Mouse (Mus musculus): ENCODE data around the gene Fxyd1.

Gene Fxyd1

DNA sequence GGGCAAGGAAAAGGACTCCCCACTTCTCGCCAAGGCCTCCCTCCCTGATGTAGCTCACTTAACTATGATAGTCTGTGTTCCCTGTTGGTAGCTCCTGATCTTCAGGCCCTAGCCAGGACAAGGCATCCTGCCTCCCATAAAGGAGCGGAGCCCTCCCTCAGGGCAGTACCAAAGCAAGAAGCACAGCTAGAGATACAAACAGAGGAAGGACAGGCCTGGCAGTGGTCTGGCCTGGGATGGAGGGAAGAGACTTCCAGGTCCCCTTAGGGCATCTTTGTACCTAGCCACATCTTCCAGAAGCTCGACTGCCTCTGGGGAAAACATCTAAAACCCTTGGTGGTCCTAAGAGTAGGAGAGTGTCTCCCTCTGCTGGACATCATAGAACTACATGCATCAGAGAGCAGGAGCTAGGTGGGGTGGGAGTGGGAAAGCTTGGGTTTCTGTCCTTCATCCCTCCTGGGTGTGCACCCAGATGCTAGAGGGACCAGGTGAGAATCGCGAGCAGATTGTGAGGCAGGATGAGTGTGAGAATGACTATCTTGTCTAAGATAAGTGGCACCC lies 21.0 kb upstream of the Fxyd1 start:
- peak; percentile 73 to 76 for DNase-seq (ENCODE audit: low spot score in 2 of 2)

DNA sequence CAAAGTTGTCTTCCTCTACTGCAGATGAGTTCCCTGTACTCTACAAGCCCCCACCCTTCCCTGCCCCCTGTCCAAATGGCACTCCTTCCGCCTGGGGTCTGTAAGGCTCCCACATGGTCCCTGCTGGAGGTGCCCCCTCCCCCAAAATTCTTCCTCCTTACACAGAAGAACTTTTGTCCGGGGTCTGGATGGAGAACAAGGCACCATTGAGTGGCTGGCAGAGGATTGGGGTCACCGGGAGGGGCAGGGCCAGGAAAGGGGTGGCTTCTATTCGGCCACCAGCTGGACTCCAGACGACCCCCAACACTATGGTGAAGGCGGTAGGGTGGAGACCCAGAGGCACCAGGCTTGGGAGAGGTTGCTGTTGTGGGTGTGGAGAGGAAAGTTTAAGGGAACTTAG lies 20.5 kb upstream of the Fxyd1 start:
- DNase-seq (ENCODE audit: low spot score in 2 of 2) = peak; percentile 80 to 81

DNA sequence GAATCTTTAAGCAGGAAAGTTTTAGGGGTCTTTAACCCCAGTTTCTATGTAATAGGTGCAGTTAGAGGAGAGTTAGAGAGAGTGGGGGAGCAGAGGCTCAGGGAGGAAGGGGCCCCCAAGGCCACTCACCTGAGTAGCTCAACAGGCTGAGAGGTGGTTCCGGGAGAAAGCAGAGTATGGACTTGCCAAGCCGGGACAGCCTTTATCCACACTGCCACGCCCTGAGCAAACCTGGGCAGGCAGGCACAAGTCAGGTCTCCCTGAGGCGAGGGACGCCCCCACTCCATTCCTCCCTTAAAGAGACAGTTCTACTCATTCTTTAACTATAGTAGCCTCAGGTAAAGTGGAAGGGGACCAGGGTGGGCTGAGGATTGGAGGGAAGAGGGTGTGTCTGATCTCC lies 19.5 kb upstream of the Fxyd1 start, which contains the start of gene Fxyd3:
TSS of gene Fxyd3 (minus strand) at position 213 of the 400 bp plus-strand sequence.
- no peak for DNase-seq (ENCODE audit: low spot score in 2 of 2)

DNA sequence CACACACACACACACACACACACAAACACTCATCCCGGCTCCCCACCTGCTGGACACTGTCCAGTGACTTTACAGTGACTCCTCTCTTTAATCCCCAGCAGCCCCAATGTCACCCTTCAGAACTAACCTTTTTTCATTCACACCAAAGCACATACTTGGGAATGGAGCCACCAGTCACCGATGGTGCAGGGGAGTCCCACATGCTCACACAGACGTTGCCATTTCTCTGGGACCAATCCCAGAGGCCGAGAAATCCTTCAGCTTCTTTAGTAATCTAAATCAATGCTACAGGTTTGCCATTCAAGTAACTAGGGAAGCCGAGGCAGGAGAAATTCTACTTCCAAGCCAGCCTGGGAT lies 17.7 kb upstream of the Fxyd1 start:
- DNase-seq (ENCODE audit: low spot score in 2 of 2) = peak in 1 of 2 experiments; percentile 47

DNA sequence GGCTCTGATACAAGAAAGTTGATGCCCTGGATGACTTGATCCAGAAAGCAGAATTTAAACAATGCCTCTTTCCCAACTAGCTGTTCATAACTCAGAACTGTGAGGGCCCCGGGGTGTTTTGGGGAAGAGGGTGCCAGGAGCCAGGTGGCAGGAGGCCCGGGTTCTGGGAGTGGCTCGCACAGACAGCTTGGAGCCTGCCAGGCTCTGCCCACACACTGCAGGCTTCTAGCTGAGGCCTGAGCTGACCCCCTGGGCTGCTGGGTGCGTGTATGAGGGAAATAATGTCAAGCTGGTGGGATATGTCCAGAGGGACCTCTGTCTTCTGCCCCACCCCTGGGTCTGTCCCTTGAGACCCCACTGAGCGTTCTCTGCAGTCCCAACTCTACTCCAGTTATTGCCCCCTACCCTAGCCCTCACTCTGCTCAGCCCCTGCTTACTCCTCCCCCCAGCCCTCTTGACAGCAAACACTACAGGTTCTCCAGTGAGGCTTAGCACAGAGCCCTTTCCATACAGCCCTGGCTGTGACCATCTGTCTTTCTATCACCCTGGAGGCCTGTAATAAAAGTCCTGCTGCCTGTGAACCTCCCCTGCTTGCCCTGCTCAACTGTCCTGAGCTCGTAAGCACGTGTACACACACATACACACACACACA lies 17.2 kb upstream of the Fxyd1 start:
- peak in 1 of 2 experiments; percentile 37 for DNase-seq (ENCODE audit: low spot score in 2 of 2)

DNA sequence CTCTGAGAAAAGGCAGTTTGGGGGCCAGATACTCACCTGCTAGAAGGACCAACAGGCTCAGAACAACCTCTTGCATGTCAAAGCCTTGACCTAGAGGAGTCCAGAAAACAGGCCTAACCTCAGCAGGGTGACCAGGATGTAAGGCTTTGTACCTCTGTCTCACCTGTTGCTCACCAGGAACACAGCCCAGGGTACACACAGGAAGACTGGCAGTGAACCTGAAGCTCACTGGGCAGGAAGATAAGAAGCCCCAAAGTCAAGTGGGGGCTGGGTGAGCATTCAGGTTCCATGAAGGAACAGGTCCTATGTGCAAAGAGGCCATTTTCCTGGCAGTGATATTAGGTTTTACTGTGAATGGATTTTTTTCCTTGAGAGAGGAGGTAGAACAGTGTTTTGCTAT lies 16.5 kb upstream of the Fxyd1 start:
- DNase-seq (ENCODE audit: low spot score in 2 of 2) = no peak

DNA sequence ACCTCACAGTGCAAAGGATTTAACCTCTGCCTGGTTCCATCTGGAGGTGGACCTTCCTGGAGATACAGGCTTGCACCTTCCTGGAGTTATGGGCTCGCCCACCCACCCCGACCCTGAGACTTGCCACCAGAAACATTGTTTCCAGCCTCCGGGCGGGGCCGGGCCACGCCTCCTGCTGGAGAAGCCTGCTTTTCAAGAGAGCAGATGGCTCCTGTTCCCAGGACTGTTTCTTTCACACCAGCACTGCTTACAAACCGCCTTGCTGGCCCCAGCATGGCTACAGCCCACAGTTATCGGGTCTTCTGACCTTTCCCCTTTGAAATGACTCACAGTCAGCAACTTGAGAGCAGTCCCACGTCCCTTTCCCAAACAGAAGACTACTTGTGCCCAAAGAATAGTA lies 15.3 kb upstream of the Fxyd1 start:
- no peak for DNase-seq (ENCODE audit: low spot score in 2 of 2)

DNA sequence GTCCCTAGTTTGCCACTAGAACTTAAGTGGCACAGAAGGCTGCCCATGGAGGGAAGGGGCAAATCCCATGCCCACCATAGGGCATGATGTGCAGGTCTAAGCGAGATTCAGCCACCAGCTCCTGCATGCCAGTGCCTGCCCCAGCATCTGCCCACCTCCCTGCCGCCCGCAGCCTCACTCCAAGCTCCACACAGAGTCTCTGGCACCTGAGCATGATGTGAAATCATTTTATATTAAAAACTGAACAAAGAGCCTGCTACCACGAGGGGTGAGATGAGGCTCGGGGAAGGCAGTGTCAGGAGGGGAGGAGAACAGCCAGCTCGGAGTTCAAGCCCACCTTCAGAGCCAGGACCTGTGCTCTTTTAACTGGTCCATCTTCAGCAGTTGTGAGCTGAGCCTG lies 13.3 kb upstream of the Fxyd1 start:
- no peak for DNase-seq (ENCODE audit: low spot score in 2 of 2)

DNA sequence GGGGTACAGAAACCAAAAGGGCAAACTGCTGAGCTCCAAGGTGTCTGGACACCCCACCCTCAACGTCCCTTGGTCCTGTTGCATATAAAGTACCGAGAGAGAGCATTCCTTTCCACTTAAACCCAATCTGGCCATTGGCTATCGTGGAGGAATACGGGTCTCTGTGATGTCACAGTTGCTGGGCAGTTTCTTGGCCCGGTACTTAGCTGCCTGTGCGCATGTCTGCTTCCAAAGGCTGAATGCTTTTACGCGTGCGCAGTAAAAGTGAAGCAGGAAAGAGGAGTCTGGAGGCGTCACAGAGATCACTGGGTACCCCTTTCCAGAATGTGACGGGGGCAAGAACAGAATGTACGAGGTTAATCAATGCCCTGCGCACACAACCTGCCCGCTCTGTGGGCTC lies 12.5 kb upstream of the Fxyd1 start:
- no peak for DNase-seq (ENCODE audit: low spot score in 2 of 2)

DNA sequence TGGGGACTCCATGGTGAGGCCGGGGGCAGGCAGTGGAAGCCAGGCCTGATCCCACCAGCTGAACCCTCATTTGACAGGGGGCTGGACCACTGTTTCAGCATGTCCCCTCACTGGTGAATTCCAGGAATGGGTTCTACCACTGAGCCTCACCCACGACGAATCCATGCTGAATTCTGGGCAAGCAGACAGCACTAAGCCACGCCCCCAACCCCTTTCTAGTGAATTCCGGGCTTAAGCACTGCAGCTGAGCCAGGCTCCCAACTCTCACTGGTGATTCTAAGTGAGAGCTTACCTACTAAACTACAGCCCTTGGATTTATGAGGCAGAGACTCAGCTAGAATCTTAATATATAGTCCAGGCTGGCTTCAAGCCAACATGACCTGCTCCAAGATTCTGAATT lies 10.8 kb upstream of the Fxyd1 start:
- peak; percentile 56 to 63 for DNase-seq (ENCODE audit: low spot score in 2 of 2)

DNA sequence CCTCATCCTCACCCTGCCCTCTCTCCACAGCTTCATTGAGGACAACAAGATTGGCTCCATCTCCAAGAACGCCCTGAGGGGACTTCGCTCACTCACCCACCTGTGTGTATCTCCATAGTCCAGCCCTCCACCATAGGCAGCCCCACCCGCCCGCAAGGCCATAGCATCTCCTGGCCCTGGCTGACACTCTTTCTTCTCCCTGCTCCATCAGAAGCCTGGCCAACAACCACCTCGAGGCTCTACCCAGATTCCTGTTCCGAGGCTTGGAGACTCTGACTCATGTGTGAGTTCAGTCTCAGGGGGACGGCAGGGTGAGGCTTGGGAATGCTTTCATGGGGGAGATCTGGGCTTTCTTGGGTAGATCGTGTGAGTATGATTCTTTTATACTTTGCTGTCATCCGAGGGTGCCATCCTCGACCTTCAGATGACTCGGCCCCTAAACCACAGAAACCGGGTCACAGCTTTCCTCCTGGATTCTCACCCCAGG lies 6.1 kb upstream of the Fxyd1 start:
- DNase-seq (ENCODE audit: low spot score in 2 of 2) = no peak

DNA sequence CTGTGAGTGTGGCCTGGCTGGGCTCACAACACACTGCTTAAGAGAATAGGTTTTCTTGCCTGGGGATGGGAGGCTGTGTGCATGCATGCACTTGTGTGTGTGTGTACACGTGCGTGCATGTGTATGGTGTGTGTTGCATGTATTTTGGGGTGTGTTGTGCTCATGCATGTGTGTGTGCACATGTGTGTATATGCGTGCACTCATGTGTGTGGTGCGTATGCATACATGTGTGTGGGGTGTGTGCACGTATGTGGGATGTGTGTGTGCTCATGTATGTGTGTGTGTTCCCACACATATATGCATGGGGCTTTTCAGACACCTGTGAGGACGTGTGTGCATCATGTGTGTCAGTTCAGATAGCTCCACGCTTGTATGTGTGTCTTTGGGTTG lies 3.6 kb upstream of the Fxyd1 start:
- no peak for DNase-seq (ENCODE audit: low spot score in 2 of 2)

DNA sequence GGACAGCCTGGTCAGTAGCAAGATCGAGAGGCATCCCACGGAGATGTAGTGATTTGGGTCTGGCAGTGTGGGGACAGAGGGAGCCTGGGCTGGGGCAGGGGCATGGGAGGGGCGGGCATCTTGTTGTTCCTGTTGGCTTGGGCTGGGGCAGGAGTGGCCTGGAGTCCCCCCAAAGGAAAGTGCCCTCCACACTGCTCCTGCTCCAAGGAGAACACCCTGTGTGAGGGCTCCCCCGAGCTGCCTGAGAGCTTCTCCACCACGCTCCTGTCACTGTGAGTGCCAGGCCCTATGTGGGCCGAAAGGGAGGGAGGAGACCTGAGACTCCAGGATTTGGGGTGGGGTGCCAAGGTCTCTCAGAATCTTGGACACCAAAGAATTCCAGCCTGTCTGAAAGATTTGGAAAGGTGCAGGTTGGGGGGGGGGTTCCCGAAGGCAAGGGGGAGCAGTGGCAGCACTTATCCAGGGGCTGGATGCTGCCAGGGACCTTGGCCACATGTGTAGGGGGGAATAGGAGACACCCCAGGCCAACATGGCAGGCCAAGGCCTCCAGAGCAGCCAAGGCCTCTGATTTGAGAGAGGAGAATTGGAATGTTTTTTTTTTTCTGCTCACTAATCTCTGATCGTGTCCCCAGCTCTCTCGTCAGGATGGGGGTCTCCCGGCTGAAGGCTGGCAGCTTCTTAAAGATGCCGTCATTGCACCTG lies 3.1 kb upstream of the Fxyd1 start:
- DNase-seq (ENCODE audit: low spot score in 2 of 2) = no peak

DNA sequence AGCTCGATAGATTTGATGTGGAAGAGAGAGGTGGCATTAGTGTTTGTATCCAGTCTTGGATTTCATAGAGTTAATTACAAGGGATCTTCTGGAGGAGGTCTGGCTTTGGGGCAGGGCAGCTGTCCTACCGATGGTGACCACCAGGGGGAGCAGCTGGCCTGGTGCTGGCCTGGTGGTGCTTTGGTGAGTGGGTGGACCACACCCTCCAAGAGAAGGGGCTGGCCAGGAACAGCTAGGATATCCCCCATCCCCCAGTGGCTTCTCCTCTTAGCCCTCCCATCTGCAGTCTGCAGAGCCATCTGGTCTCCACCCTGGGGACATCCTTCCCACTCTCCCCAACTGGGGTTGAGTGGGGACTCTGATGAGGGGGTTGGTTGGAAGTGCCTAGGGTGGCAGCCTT lies 2.1 kb upstream of the Fxyd1 start, which contains the start of gene Lgi4:
TSS of gene Lgi4 (plus strand) at position 235 of the 400 bp plus-strand sequence.
- DNase-seq (ENCODE audit: low spot score in 2 of 2) = peak; percentile 82 to 87

DNA sequence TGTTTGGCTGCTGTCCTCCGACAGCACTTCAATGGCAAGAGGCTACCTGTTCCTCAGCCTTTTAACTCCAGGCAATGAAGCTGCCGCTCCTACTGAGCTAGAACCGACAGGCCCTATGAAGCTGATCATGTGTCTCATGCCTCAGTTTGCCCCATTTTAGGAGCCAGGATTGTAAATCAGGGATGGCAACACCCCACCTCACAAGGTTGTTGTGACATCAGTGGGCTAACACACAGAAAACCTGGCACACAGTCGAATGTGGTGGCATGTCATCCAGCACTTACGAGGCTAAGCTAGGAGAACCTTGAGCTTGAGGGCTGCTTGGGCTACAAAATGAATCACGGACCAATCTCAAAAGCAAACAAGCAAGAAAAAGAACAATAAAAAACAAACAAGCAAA lies 1.2 kb upstream of the Fxyd1 start:
- no peak for DNase-seq (ENCODE audit: low spot score in 2 of 2)

DNA sequence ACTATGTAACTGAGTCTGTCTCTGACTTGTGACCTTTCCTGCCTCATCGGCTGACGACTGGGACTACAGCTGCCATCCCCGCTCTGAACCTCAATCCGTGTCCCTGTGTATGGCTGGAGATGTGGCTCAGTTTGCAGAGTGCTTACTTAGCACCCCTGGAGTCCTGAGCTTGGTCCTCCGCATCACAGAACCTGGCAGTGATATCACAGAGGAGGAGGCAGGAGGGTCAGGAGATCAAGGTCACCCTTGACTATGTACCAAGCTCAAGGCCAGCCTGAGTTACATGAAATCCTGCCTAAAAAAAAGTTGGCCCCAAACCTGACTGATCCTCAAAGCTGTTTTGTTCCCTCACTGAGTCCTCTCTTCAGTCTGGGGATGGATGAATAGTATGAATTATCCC lies 731 bp upstream of the Fxyd1 start:
- DNase-seq (ENCODE audit: low spot score in 2 of 2) = no peak

DNA sequence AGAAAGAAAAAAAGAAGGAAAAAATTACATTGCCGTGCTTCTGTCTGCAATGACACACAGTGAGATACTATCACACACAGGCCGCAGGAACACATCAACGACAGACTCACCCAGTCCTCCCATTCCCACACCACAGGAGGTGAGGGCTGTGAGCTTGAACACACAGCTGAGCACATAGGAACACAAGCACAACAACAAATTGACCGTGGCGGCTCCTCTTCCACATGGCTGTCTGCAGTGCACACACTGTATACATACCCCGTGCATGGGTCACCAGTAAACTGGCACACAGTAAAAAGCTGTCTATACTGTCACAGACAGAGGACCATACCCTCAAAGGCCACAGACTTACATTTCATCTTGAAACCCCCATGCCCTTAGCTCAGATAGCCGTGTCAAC lies 551 bp downstream of the Fxyd1 start:
- no peak for DNase-seq (ENCODE audit: low spot score in 2 of 2)

DNA sequence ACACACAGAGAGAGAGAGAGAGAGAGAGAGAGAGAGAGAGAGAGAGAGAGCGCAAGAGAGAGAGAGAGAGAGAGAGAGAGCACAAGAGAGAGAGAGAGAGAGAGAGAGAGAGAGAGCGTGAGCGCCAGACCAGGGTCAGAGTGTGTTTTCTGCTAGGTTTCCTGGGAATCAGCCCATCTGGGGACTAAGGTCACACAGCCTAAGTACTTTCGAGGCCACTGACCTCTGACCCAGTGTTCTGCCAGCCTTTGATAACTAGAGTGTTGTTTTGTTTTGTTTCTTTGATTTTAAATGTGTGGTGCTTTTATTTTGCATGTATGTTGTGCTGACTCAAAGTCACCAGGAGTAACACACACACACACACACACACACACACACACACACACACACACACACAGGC lies 1.1 kb downstream of the Fxyd1 start:
- no peak for DNase-seq (ENCODE audit: low spot score in 2 of 2)

DNA sequence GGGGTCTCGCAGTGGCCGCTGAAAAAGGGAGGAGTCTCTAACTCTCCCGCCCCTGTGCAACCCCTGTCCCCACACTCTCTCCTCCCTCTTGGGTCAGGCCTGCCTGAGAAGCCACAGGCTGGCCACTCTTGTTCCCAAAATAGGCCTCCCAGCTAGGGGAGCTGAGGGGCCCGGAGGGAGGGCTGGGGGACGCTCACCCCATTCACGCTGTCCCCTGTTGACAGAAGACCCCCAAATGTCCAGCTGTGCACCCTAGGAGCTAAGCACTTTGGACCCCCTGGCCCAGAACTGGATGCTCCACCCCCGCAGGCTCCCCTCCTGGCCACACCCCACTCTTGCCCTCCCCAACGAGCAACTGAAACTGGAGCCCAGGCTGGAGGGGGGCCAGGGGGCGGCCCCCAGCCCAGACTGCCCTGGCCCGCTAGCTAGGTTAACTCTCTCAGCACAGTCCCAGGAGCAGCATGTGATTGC lies 1.6 kb downstream of the Fxyd1 start:
- DNase-seq (ENCODE audit: low spot score in 2 of 2) = peak; percentile 70 to 74

DNA sequence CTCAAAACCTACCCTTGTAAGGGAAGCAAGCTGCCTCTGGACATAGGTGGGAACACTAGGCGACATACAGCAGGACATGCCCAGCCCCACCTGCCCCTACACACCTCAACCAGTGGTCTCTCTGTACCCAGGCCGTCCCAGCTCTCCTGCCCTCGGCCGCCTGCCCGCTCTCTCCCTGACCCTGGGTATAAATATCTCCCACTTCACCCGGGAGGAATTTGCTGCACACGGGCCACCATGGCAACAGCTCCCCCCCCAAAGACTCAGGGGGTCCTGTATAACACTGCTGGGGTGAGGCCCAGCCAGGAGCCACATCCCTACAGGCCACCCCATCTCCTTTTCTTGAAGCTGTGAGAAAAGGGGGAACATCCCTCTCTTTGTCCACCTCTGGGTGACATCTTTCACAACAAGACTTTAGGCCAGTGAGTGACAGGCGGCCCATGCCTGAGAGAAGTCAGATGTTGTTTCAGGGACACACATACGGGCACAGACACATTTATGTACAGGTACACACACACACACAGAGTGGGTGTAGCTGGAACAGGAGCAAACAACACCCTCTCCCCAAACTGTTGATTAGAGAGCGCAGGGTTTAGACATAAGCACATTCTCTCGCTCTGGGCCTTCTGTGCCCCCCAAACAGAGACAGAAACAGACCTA lies 2.2 kb downstream of the Fxyd1 start:
- DNase-seq (ENCODE audit: low spot score in 2 of 2) = no peak

DNA sequence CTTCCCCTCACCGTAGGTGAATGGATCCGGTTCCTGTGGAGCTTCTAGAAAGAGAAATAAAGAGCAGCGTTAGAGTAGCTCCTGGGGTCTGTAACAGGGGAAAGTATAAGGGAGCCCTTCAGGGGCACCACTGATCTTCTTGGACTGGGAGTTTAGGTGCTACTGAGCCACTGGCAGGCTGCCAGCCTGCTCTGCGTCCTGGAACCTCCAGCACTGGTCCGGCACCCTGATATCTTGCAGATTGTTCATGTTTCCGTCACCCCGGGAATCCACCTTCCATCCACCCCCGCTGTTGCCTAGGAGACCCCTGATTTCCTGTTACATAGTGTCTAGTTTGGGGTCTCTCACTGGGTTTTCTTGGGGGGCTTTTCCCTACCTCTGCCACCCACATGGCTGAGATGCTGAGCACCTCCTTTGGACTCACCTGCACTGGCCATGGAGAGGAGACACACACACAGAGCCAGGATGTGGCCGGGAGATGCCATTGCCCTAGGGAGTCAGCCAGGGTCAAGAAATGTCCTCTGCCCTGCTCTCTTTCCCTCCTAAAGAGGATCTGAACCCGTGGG lies 3.0 kb downstream of the Fxyd1 start:
- DNase-seq (ENCODE audit: low spot score in 2 of 2) = peak; percentile 44 to 65
